Mouse (Mus musculus) stomach, postnatal 0 days (tissue): ENCODE measurements around the gene Dusp10.

Experiments
- CTCF ChIP-seq: IDR thresholded peaks from 2 replicates; pipeline ENCODE4 v1.5.1; 2016; ENCODE audit warnings: antibody characterized with exemption, low read depth, mild to moderate bottlenecking, moderate library complexity
- EP300 ChIP-seq: optimal IDR thresholded peaks from 2 replicates; pipeline ENCODE3; 2016; ENCODE audit warnings: antibody characterized with exemption

GRCm38 (mm10) chr1:184004311-184004710 lies 8.8 kb upstream of the Dusp10 start:
- TF ChIP-seq CTCF (no peak), EP300 (no peak)
